ENCODE assay signal across 8 mouse cellular contexts in genomic region chr1:185362677-185363520, GRCm38 (mm10). TPM values are rescaled to one million over a fixed set of nuclear protein-coding genes. Genes with fewer than 3 reads are reported as not detected.
DNase-seq lines count a peak whose midpoint lies in the region; ATAC-seq lines count a peak whose summit lies in the region.

Gene Eprs, plus strand, starts transcription at chr1:185363044.

- peak within 1 kb of the TSS; percentile 77 for H3K4me2 ChIP-seq in hindbrain, embryonic 12.5 days (replicated peaks)

- H3K27me3 ChIP-seq in hindbrain, embryonic 12.5 days = no peaks in the 10 kb centered on the region

- H3K9me3 ChIP-seq in hindbrain, embryonic 12.5 days (replicated peaks) = no peaks in the 10 kb centered on the region

- peak within 1 kb of the TSS; percentile 88 for H3K27ac ChIP-seq in hindbrain, embryonic 12.5 days

- DNase-seq in NIH3T3 (ENCODE audit: low read depth) = peak; percentile 99
- peak; percentile 99 to 100 for DNase-seq in cerebellum, postnatal 10 days
- DNase-seq in frontal cortex, postnatal 10 days (ENCODE audit: low spot score in 2 of 2) = peak; percentile 98 to 99
- DNase-seq in layer of hippocampus, postnatal 14 days (ENCODE audit: low spot score in 2 of 2) = peak; percentile 97 to 99
- DNase-seq in lung, postnatal 14 days = peak; percentile 99
- peak; percentile 98 for DNase-seq in retina, adult 2 months (ENCODE audit: low read depth, low spot score)
- peak; percentile 99 for DNase-seq in thymus, postnatal 36 days

- H3K4me3 ChIP-seq in hindbrain, embryonic 12.5 days = peak within 1 kb of the TSS; percentile 100

- peaks cover 5% of the 10 kb centered on the region; the same call in 1 of the 2 replicates for H3K36me3 ChIP-seq in hindbrain, embryonic 12.5 days

- peaks cover 21% of the 10 kb centered on the region for H3K4me1 ChIP-seq in hindbrain, embryonic 12.5 days

- ATAC-seq in hindbrain, embryonic 12.5 days (ENCODE audit: low FRiP score) = peak; percentile 96

- WGBS in hindbrain, embryonic 12.5 days = under 1% methylated on average over 73 of the region's 92 CpGs

- peak within 1 kb of the TSS; percentile 92 for H3K9ac ChIP-seq in hindbrain, embryonic 12.5 days

RNA-seq across cellular contexts. Expression of gene Eprs, which starts in this region (rescaled TPM):
- 136 and 148 TPM in 2 replicates for polyA plus RNA-seq in hindbrain, embryonic 12.5 days (2016; fragmentation: Nextera tagmentation; extraction: Ambion mirVana)
- total RNA-seq in layer of hippocampus, postnatal 14 days (2021) = 10 to 100 TPM; 79.3 to 83.3 TPM

Comparison
In these comparisons a context has a peak if more than half of its experiments do, and no peak if none do; other contexts are left out.
1. Peak in every context shown above with its lines: DNase-seq, ATAC-seq, H3K4me3 ChIP-seq and H3K27ac ChIP-seq.